Mouse (Mus musculus): ENCODE measurements around the gene Tmem207.

GRCm38 (mm10) chr16:26549221-26549620, 22.7 kb upstream of the Tmem207 start:
- no peak for TF ChIP-seq CTCF (IDR thresholded peaks at IDR 0.05; ENCODE audit: extremely low read depth, insufficient read length, insufficient replicate concordance, low read depth, low read length)
- no peak for TF ChIP-seq POLR2A (IDR thresholded peaks at IDR 0.05; ENCODE audit: low read depth, low read length)

All from small intestine, adult 2 months (tissue).